Mouse (Mus musculus): ENCODE measurements at regions not wholly inside any gene's neighbourhood (a gene's known extent, or its start where the extent isn't known, plus 50 kb on each side); places are given as distances from the start of the nearest gene placed in this dataset.

DNA sequence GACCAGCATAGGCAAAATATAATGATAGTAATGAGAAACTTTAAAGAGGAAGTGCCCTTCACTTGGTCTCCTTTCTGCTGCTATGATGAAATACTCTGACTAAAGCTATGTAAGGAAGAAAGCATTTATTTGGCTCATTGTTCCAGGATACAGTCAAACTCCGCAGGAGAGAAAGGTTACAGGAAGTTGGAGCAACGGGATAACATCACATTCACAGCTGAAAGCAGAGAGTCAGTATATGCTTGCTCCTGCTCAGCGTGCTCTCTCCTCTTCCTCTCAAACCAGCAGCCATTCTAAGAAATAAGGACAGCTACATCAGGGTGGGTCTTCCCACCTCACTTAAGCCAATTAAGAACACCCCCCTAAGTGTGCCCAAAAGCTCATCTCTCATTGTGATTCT is 98.9 kb upstream of the Syt10 start:
- peak; percentile 67 for DNase-seq (ENCODE audit: low read depth, low spot score)

DNA sequence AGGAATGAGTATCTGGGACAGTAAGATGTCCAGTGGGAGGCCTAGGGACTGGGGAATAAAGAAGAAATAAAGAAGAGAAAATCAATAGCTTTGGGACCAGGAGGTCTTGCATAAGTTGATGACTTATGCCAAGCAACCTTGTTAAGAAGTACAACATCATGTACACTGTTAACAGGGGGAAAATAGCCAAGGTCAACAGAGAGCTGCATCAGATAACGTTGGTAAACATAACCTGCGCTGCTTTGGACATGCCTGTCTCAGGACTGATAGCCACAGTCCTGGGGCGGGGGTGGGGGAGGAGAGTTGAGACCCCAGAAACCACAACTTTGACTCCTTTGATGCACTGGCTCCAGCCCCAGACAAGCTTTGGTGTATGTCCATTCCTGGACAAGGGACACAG is 90.7 kb upstream of the Syt10 start:
- no peak for DNase-seq (ENCODE audit: low read depth, low spot score)

DNA sequence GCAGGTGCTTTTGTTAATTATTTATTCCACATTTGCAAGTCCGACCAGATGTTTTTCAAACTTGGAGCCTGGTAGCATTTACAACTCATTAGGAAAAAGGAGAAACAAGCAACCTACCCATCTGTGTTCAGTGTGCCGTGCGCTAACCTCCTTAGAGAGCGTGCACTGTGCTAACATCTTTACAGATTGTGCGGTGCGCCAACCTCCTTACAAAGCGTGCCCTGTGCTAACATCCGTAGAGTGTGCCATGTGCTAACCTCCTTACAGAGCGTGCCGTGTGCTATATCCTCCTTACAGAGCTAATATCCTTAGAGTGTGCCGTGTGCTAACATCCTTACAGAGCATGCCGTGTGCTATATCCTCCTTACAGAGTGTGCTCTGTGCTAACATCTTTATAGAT is 73.9 kb upstream of the Syt10 start:
- no peak for DNase-seq (ENCODE audit: low read depth, low spot score)

DNA sequence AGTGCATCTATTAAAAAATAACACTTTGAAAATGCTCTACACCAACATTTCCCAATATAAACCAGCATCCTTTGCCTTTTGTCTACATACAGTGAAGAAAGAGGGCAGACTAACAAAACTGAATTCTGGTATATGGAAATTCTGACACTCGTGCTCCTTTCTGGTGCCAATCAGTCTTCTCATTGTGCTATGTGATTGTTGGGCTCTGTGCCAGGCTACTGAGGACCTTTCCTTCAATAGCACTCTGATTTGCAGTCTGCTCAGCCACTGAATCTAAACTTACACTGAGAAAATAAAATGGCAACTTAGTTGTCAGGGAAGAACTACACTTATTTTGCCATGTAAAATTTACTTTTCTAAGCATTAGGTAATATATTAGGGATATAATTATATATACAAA is 61.4 kb upstream of the Syt10 start:
- no peak for DNase-seq (ENCODE audit: low read depth, low spot score)

DNA sequence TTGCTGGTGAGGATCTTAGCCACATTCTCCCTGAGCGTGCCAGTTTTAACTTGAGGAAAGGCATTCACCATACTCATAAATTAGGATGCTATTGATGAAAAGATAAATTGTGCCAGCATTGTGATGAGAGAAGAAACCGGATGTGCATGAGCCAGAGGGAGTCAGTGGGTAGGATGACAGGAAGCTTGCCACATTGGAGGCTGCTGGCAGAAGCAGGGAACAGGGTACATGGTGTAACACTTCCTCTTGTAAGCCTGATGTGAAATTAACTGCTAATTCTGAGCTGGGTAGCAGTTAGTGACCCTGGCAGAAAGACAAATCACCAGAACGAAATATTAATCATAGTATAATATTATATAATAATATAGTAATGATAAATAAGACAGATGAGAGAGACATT is 52.0 kb upstream of the Syt10 start:
- no peak for DNase-seq (ENCODE audit: low read depth, low spot score)
